8 mouse cellular contexts compared by ENCODE assay signal in genomic region chr1:39713842-39714658, GRCm38 (mm10). TPM values are rescaled to one million over a fixed set of nuclear protein-coding genes. Genes with fewer than 3 reads are reported as not detected.
DNase-seq lines count a peak whose midpoint lies in the region; ATAC-seq and TF ChIP-seq lines count a peak whose summit lies in the region.

No protein-coding gene starts in this region.

- no peaks in the 10 kb centered on the region for H3K27me3 ChIP-seq in testis, adult 2 months (ENCODE audit: control insufficient read depth, insufficient read depth, low read length)
- no peaks in the 10 kb centered on the region for H3K27me3 ChIP-seq in limb, embryonic 15.5 days

- no peak for TF ChIP-seq POLR2A in testis, adult 2 months (IDR thresholded peaks at IDR 0.05; ENCODE audit: control insufficient read depth, low read depth, low read length)

- DNase-seq in adrenal gland, adult (ENCODE audit: inconsistent age in 2 of 2, low spot score in 1 of 2): peak; percentile 58 to 82
- no peak for DNase-seq in adrenal gland, postnatal 25 days
- DNase-seq in testis, postnatal 10 days (ENCODE audit: low spot score): no peak
- peak; percentile 51 to 62 for DNase-seq in heart, postnatal 36 days
- peak; percentile 81 for DNase-seq in skeletal muscle tissue, adult 2 months (ENCODE audit: low read depth, low spot score)
- DNase-seq in thymus, postnatal 14 days: no peak

- no peak overlapping the region for H3K4me2 ChIP-seq in limb, embryonic 15.5 days

- H3K36me3 ChIP-seq in testis, adult 2 months (ENCODE audit: control insufficient read depth, insufficient read depth, low read length): no peaks in the 10 kb centered on the region
- H3K36me3 ChIP-seq in limb, embryonic 15.5 days: no peaks in the 10 kb centered on the region

- intact Hi-C loops in heart, postnatal 36 days (cut with DNase I): loop anchor here (1.0 to 5.0 kb wide), 4 partner anchors 20 to 188 kb away; partner anchors contain the start of gene Map4k4

- ATAC-seq in limb, embryonic 15.5 days (ENCODE audit: insufficient number of reproducible peaks, low FRiP score, low TSS enrichment, low read depth): peak; percentile 65

- H3K27ac ChIP-seq in testis, adult 2 months (ENCODE audit: control insufficient read depth, insufficient read depth, low read depth, low read length): peak overlapping the region; percentile 75
- peak overlapping the region; percentile 82 for H3K27ac ChIP-seq in limb, embryonic 15.5 days

- WGBS in limb, embryonic 15.5 days: 36% methylated on average over 16 of the region's 16 CpGs

- no peaks in the 10 kb centered on the region for H3K9me3 ChIP-seq in limb, embryonic 15.5 days

- no peak overlapping the region for H3K4me3 ChIP-seq in testis, adult 2 months (ENCODE audit: control insufficient read depth, low read depth, low read length)
- no peak overlapping the region for H3K4me3 ChIP-seq in limb, embryonic 15.5 days

- H3K9ac ChIP-seq in limb, embryonic 15.5 days: no peak overlapping the region

- TF ChIP-seq CTCF in testis, adult 2 months (IDR thresholded peaks at IDR 0.05; ENCODE audit: control insufficient read depth, insufficient read depth, insufficient replicate concordance, low read depth, low read length): no peak

- peaks cover 13% of the 10 kb centered on the region for H3K4me1 ChIP-seq in testis, adult 2 months (ENCODE audit: control insufficient read depth, insufficient read depth, low read length)
- H3K4me1 ChIP-seq in limb, embryonic 15.5 days: peaks cover 16% of the 10 kb centered on the region

RNA-seq across cellular contexts. Expression of gene Rfx8, which starts 6.7 kb away (rescaled TPM):
- 0.39 TPM in 1 of 2 replicates, not detected in the other for total RNA-seq in adrenal gland, postnatal 25 days (2021)
- 37.8 and 39.1 TPM in 2 replicates for polyA plus RNA-seq in testis, adult 2 months (2012; rRNA removed)
- total RNA-seq in heart, postnatal 36 days (2021): under 1 TPM; 0.19 to 0.46 TPM
- polyA plus RNA-seq in limb, embryonic 15.5 days (2015; fragmentation: Nextera tagmentation; extraction: Ambion mirVana): 0.73 and 0.79 TPM in 2 replicates

Comparison
In these comparisons a context has a peak if more than half of its experiments do, and no peak if none do; other contexts are left out.
1. DNase-seq: peak in adrenal gland, adult (2 of 2), heart, postnatal 36 days (2 of 2) and skeletal muscle tissue, adult 2 months (single experiment); none in adrenal gland, postnatal 25 days (single experiment), testis, postnatal 10 days (single experiment) and thymus, postnatal 14 days (single experiment).